Mouse (Mus musculus) thymus, postnatal 25 days (tissue): Measurements from ENCODE around the gene Camta1.

Experiments used
- DNase-seq: peaks from one replicate; pipeline ENCODE4 v3.0.0; 2022

The Camta1 gene

DNA sequence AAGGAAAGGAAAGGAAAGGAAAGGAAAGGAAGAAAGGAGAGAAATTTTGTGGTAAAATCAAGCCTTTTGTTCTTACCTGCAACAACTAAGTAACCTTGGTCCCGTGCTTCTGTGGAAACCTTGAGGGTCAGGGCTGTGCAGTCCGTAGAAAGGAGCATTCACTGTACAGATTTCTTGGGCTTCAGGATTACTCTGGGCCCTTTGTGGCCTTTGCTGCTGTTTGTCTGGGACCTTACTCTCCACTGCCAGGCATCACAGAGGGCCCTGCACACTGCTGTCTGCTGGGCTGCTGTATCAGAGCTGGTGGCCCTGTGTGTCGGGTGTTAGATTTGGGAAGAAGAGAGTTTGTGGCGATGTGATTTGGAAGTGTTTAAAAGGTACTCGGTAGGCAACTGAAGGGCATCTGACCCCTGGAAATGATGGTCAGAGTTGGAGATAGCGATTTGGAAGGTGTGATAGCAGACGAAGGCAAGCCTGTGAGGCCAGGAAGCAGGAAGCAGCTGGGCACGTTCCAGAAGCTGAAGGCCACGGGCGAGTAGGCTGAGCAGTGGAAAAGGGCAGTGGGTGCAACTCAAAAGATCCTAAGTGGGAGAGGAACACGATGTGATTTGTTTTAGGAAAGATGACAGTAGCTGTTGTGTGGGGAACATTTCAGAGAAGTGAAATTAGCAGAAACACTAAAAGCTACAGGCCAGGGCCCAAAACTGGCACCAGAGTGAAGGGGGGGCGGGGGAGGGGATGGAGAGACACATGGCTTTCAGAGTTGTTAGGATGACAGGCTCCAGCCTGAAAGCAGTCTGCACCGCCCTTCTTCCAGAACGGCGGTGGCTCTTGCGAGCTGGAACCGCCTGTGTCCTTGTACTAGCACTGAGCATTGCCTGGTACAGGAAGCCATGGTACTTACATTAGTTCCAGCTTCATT, 992.1 kb downstream of the Camta1 start:
- no peak for DNase-seq

DNA sequence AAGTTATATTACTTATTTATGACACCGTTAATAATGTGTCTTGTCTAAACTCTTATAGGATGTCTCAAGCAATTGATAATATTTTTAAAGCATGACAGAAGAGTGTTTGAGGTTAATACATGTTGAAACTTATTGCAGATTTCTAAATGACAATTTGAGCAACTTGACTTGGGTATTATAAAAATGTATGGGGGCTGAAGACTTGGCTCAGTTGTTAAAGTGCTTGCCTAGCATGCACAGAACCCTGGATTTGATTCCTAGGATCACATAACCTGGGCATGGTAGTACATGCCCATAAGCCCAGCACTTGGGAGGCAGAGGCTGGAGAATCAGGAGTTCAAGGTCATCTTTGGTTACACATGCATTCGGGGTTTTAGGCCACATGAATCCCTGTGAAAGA, 992.8 kb downstream of the Camta1 start:
- no peak for DNase-seq

DNA sequence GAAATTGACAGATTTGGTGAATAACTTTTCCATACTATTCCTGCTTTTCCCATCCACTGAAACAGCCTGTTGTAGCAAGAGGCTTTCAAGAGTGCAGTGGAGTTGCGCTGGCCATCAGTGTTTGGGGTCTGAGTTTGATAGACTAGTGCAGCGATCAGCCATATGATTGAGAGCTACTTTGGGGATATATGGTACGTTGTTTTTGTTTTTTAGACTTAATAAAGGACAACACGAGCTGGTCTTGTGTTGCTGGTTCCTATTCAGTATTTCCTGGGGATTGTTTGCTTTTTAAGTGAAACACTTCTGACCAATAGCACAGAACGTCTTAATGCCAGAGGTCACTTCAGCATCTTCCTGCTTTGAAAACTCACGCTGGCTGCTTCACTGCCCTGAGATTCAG, 993.5 kb downstream of the Camta1 start:
- no peak for DNase-seq
